Mouse (Mus musculus): ENCODE data around the gene Gh.

DNA sequence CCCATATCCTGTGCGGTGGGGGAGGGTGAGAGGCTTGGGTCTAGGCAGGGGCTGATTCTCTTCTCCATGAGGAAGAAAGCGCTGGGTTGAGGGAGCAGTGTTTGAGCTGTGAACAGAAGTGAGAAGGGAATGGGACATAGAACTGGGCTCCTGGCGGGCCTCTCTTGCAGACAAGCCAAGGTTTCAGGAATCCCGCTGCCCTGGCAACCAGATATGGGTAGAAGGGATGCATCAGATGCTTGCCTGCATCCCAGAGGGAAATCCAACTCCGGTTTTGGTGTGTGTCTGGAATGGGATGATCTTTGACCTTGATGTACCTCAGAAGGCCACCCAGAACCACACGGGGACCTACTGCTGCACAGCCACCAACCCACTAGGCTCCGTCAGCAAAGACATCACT, 15.5 kb downstream of the Gh start:
- TF ChIP-seq GATA1 (IDR thresholded peaks at IDR 0.05; ENCODE audit: borderline replicate concordance, low read length), result no peak
- TF ChIP-seq FLI1 (IDR thresholded peaks at IDR 0.05; ENCODE audit: low read length), result no peak

Data from megakaryocyte, embryonic 14.5 days (primary cell).